In genomic region chr7:98993395-98993794, GRCm38 (mm10) we compare ENCODE assay signal across 16 mouse cellular contexts.
DNase-seq lines count a peak whose midpoint lies in the region; ATAC-seq lines count a peak whose summit lies in the region.
"Had no signal": no experiment of that assay in that cellular context is flagged by ENCODE, and none has a peak within 500 bp of the region (broad histone marks: within the 10 kb centered on the region; RNA-seq: fewer than 3 reads in every experiment).

No protein-coding gene starts in this region.

- DNase-seq in 416B (ENCODE audit: low read depth) = peak; percentile 90
- DNase-seq in CD8-positive naive resting alpha-beta T cell, adult 2 months (ENCODE audit: low read depth in 2 of 2, low spot score in 2 of 2) = peak; percentile 9 to 11
- peak; percentile 64 for DNase-seq in naive thymus-derived CD4-positive, alpha-beta T cell, adult 2 months (ENCODE audit: low read depth)
- no peak for DNase-seq in testis, postnatal 14 days (ENCODE audit: low spot score)
- DNase-seq in embryo, embryonic 10.5 days (ENCODE audit: low spot score) = no peak
- DNase-seq in layer of hippocampus, adult 11-12 months (ENCODE audit: low spot score) = no peak
- DNase-seq in gastrocnemius, postnatal 10 days = no peak
- DNase-seq: cerebellum, postnatal 36 days; heart, adult 18-20 months; kidney, adult 11 months; left cerebral cortex, postnatal 4 days; lung, adult 18-20 months; lung, postnatal 4 days; midbrain, embryonic 14.5 days had no signal

- peak; percentile 58 for ATAC-seq in granulocyte monocyte progenitor cell, adult 5-6 weeks (replicated peaks; ENCODE audit: poor library complexity, severe bottlenecking)
- ATAC-seq: forebrain, embryonic 15.5 days had no signal

Comparison
In these comparisons a context has a peak if more than half of its experiments do, and no peak if none do; other contexts are left out.
1. DNase-seq: peak in 416B (single experiment), CD8-positive naive resting alpha-beta T cell, adult 2 months (2 of 2) and naive thymus-derived CD4-positive, alpha-beta T cell, adult 2 months (single experiment); none in testis, postnatal 14 days (single experiment), embryo, embryonic 10.5 days (single experiment), layer of hippocampus, adult 11-12 months (single experiment) and gastrocnemius, postnatal 10 days (single experiment).